Mouse (Mus musculus): ENCODE results near the gene Col12a1. TPM values are rescaled to one million over a fixed set of nuclear protein-coding genes. Genes with fewer than 3 reads are reported as not detected.

Gene Col12a1
- polyA plus RNA-seq, 1 experiment from 2014 or later: 7.4 TPM

- WGBS: 87% methylated on average over 16 of the region's 16 CpGs
- Histone ChIP-seq H3K4me2 (ENCODE audit: low read length) (no peak overlapping the region), H3K36me3 (ENCODE audit: control insufficient read depth, insufficient read depth, low read length) (no peaks in the 10 kb centered on the region), H3K9me3 (ENCODE audit: control insufficient read depth, low read length) (no peaks in the 10 kb centered on the region), H3K4me3 (ENCODE audit: low read length) (no peak overlapping the region), H3K27me3 (replicated peaks; ENCODE audit: control insufficient read depth, insufficient read depth, low read length) (no peaks in the 10 kb centered on the region), H3K27ac (ENCODE audit: low read depth, low read length) (no peak overlapping the region), H3K9ac (ENCODE audit: low read depth, low read length) (no peak overlapping the region), H3K4me1 (ENCODE audit: control insufficient read depth, insufficient read depth, low read depth, low read length) (no peaks in the 10 kb centered on the region)
- ATAC-seq: no peak
Observed at GRCm38 (mm10) chr9:79653327-79654150, 65.1 kb downstream of the Col12a1 start.

- Histone ChIP-seq H3K4me2 (ENCODE audit: low read length) (no peak overlapping the region), H3K27me3 (replicated peaks; ENCODE audit: control insufficient read depth, insufficient read depth, low read length) (no peaks in the 10 kb centered on the region), H3K9ac (ENCODE audit: low read depth, low read length) (no peak overlapping the region), H3K36me3 (ENCODE audit: control insufficient read depth, insufficient read depth, low read length) (no peaks in the 10 kb centered on the region), H3K27ac (ENCODE audit: low read depth, low read length) (no peak overlapping the region), H3K9me3 (ENCODE audit: control insufficient read depth, low read length) (no peaks in the 10 kb centered on the region), H3K4me3 (ENCODE audit: low read length) (no peak overlapping the region), H3K4me1 (ENCODE audit: control insufficient read depth, insufficient read depth, low read depth, low read length) (no peaks in the 10 kb centered on the region)
- 73% methylated on average over 9 of the region's 9 CpGs for WGBS
- ATAC-seq: no peak
Observed at GRCm38 (mm10) chr9:79648587-79648986, 70.0 kb downstream of the Col12a1 start.

GRCm38 (mm10) chr9:79645757-79646156 lies 72.9 kb downstream of the Col12a1 start:
- H3K4me1 ChIP-seq (ENCODE audit: control insufficient read depth, insufficient read depth, low read depth, low read length): no peaks in the 10 kb centered on the region
- H3K27me3 ChIP-seq (replicated peaks; ENCODE audit: control insufficient read depth, insufficient read depth, low read length): no peaks in the 10 kb centered on the region
- ATAC-seq: no peak
- no peak overlapping the region for H3K9ac ChIP-seq (ENCODE audit: low read depth, low read length)
- H3K4me3 ChIP-seq (ENCODE audit: low read length): no peak overlapping the region
- WGBS: 74% methylated on average over 3 of the region's 3 CpGs
- H3K36me3 ChIP-seq (ENCODE audit: control insufficient read depth, insufficient read depth, low read length): no peaks in the 10 kb centered on the region
- H3K4me2 ChIP-seq (ENCODE audit: low read length): no peak overlapping the region
- no peaks in the 10 kb centered on the region for H3K9me3 ChIP-seq (ENCODE audit: control insufficient read depth, low read length)
- H3K27ac ChIP-seq (ENCODE audit: low read depth, low read length): no peak overlapping the region

GRCm38 (mm10) chr9:79639430-79640090 lies 79.1 kb downstream of the Col12a1 start:
- Histone ChIP-seq H3K4me1 (ENCODE audit: control insufficient read depth, insufficient read depth, low read depth, low read length) (no peaks in the 10 kb centered on the region), H3K27me3 (replicated peaks; ENCODE audit: control insufficient read depth, insufficient read depth, low read length) (no peaks in the 10 kb centered on the region), H3K9ac (ENCODE audit: low read depth, low read length) (no peak overlapping the region), H3K9me3 (ENCODE audit: control insufficient read depth, low read length) (no peaks in the 10 kb centered on the region), H3K36me3 (ENCODE audit: control insufficient read depth, insufficient read depth, low read length) (no peaks in the 10 kb centered on the region), H3K4me3 (ENCODE audit: low read length) (no peak overlapping the region), H3K27ac (ENCODE audit: low read depth, low read length) (no peak overlapping the region), H3K4me2 (ENCODE audit: low read length) (no peak overlapping the region)
- WGBS: 86% methylated on average over 11 of the region's 11 CpGs
- no peak for ATAC-seq

- Histone ChIP-seq H3K27ac (ENCODE audit: low read depth, low read length) (no peak overlapping the region), H3K36me3 (ENCODE audit: control insufficient read depth, insufficient read depth, low read length) (no peaks in the 10 kb centered on the region), H3K9me3 (ENCODE audit: control insufficient read depth, low read length) (no peaks in the 10 kb centered on the region), H3K9ac (ENCODE audit: low read depth, low read length) (no peak overlapping the region), H3K4me2 (ENCODE audit: low read length) (no peak overlapping the region), H3K4me3 (ENCODE audit: low read length) (no peak overlapping the region), H3K4me1 (ENCODE audit: control insufficient read depth, insufficient read depth, low read depth, low read length) (no peaks in the 10 kb centered on the region), H3K27me3 (replicated peaks; ENCODE audit: control insufficient read depth, insufficient read depth, low read length) (no peaks in the 10 kb centered on the region)
- ATAC-seq: no peak
- 71% methylated on average over 4 of the region's 4 CpGs for WGBS
Observed at GRCm38 (mm10) chr9:79637879-79638278, 80.8 kb downstream of the Col12a1 start.

GRCm38 (mm10) chr9:79634076-79634475 lies 84.6 kb downstream of the Col12a1 start:
- Histone ChIP-seq H3K27ac (ENCODE audit: low read depth, low read length) (no peak overlapping the region), H3K4me3 (ENCODE audit: low read length) (no peak overlapping the region), H3K27me3 (replicated peaks; ENCODE audit: control insufficient read depth, insufficient read depth, low read length) (no peaks in the 10 kb centered on the region), H3K9me3 (ENCODE audit: control insufficient read depth, low read length) (no peaks in the 10 kb centered on the region), H3K9ac (ENCODE audit: low read depth, low read length) (no peak overlapping the region), H3K36me3 (ENCODE audit: control insufficient read depth, insufficient read depth, low read length) (no peaks in the 10 kb centered on the region), H3K4me2 (ENCODE audit: low read length) (no peak overlapping the region), H3K4me1 (ENCODE audit: control insufficient read depth, insufficient read depth, low read depth, low read length) (no peaks in the 10 kb centered on the region)
- 85% methylated on average over 1 of the region's 1 CpGs for WGBS
- no peak for ATAC-seq

GRCm38 (mm10) chr9:79631186-79631585 lies 87.4 kb downstream of the Col12a1 start:
- Histone ChIP-seq H3K4me1 (ENCODE audit: control insufficient read depth, insufficient read depth, low read depth, low read length) (no peaks in the 10 kb centered on the region), H3K27me3 (replicated peaks; ENCODE audit: control insufficient read depth, insufficient read depth, low read length) (no peaks in the 10 kb centered on the region), H3K4me2 (ENCODE audit: low read length) (no peak overlapping the region), H3K4me3 (ENCODE audit: low read length) (no peak overlapping the region), H3K9ac (ENCODE audit: low read depth, low read length) (no peak overlapping the region), H3K27ac (ENCODE audit: low read depth, low read length) (no peak overlapping the region), H3K36me3 (ENCODE audit: control insufficient read depth, insufficient read depth, low read length) (no peaks in the 10 kb centered on the region), H3K9me3 (ENCODE audit: control insufficient read depth, low read length) (no peaks in the 10 kb centered on the region)
- no peak for ATAC-seq
- WGBS: 88% methylated on average over 7 of the region's 7 CpGs

GRCm38 (mm10) chr9:79618839-79619597 lies 99.6 kb downstream of the Col12a1 start:
- no peaks in the 10 kb centered on the region for H3K27me3 ChIP-seq (replicated peaks; ENCODE audit: control insufficient read depth, insufficient read depth, low read length)
- H3K9me3 ChIP-seq (ENCODE audit: control insufficient read depth, low read length): no peaks in the 10 kb centered on the region
- H3K4me3 ChIP-seq (ENCODE audit: low read length): no peak overlapping the region
- ATAC-seq: no peak
- H3K36me3 ChIP-seq (ENCODE audit: control insufficient read depth, insufficient read depth, low read length): no peaks in the 10 kb centered on the region
- no peaks in the 10 kb centered on the region for H3K4me1 ChIP-seq (ENCODE audit: control insufficient read depth, insufficient read depth, low read depth, low read length)
- H3K27ac ChIP-seq (ENCODE audit: low read depth, low read length): no peak overlapping the region
- H3K4me2 ChIP-seq (ENCODE audit: low read length): no peak overlapping the region
- WGBS: 82% methylated on average over 6 of the region's 6 CpGs
- no peak overlapping the region for H3K9ac ChIP-seq (ENCODE audit: low read depth, low read length)

- H3K9ac ChIP-seq (ENCODE audit: low read depth, low read length): no peak overlapping the region
- H3K4me2 ChIP-seq (ENCODE audit: low read length): no peak overlapping the region
- no peaks in the 10 kb centered on the region for H3K4me1 ChIP-seq (ENCODE audit: control insufficient read depth, insufficient read depth, low read depth, low read length)
- H3K36me3 ChIP-seq (ENCODE audit: control insufficient read depth, insufficient read depth, low read length): no peaks in the 10 kb centered on the region
- no peak overlapping the region for H3K27ac ChIP-seq (ENCODE audit: low read depth, low read length)
- no peaks in the 10 kb centered on the region for H3K9me3 ChIP-seq (ENCODE audit: control insufficient read depth, low read length)
- no peaks in the 10 kb centered on the region for H3K27me3 ChIP-seq (replicated peaks; ENCODE audit: control insufficient read depth, insufficient read depth, low read length)
- 28% methylated on average over 3 of the region's 3 CpGs for WGBS
- no peak for ATAC-seq
- no peak overlapping the region for H3K4me3 ChIP-seq (ENCODE audit: low read length)
Observed at GRCm38 (mm10) chr9:79617336-79617735, 101.3 kb downstream of the Col12a1 start.

Measured in hindbrain, embryonic 16.5 days (tissue).